ENCODE assay signal across 21 mouse cellular contexts in the genomic region with DNA sequence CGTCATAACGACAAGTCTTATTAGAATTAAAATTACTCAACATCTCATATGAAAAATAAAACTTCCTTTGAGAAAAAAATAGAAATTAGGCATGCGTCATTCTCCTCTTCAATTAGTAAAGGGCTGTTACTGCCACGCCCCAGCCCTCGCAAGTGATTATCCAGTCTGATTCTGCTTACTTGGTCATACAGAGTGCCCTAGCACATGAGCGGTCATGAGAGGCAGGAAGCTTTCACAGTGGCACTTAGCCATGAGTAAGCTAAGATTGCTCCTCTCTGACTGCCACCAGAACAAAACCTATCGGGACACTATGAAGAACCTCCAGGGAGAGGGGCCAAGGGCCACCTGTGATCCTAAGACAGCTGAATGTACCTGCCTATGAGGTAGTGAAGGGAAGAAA.
DNase-seq lines count a peak whose midpoint lies in the region; ATAC-seq and TF ChIP-seq lines count a peak whose summit lies in the region.
"Had no signal": no experiment of that assay in that cellular context is flagged by ENCODE, and none has a peak within 500 bp of the region (broad histone marks: within the 10 kb centered on the region; RNA-seq: fewer than 3 reads in every experiment).

No protein-coding gene starts in this region.

- no peak overlapping the region for H3K4me3 ChIP-seq in lung, postnatal 0 days (ENCODE audit: low read depth, low read length)
- H3K4me3 ChIP-seq: hindbrain, embryonic 10.5 days; hindbrain, embryonic 13.5 days had no signal

- H3K36me3 ChIP-seq in lung, postnatal 0 days (ENCODE audit: insufficient read depth, low read length): no peaks in the 10 kb centered on the region

- H3K4me1 ChIP-seq in lung, postnatal 0 days (ENCODE audit: insufficient read depth, low read depth, low read length): peaks cover 20% of the 10 kb centered on the region; the same call in 1 of the 2 replicates

- TF ChIP-seq CTCF in lung, postnatal 0 days (IDR thresholded peaks at IDR 0.05): no peak

- no peaks in the 10 kb centered on the region for H3K9me3 ChIP-seq in lung, postnatal 0 days (ENCODE audit: low read length)
- H3K9me3 ChIP-seq: hindbrain, embryonic 10.5 days had no signal

- TF ChIP-seq EP300 in lung, postnatal 0 days (IDR thresholded peaks at IDR 0.05): no peak; the same call in 1 of the 2 replicates

- no peaks in the 10 kb centered on the region for H3K27me3 ChIP-seq in lung, postnatal 0 days (replicated peaks; ENCODE audit: insufficient read depth, low read length)
- H3K27me3 ChIP-seq: hindbrain, embryonic 13.5 days had no signal

- peak overlapping the region; percentile 93 for H3K27ac ChIP-seq in lung, postnatal 0 days (ENCODE audit: low read length)
- H3K27ac ChIP-seq: hindbrain, embryonic 10.5 days; hindbrain, embryonic 13.5 days had no signal

- H3K9ac ChIP-seq in lung, postnatal 0 days (replicated peaks; ENCODE audit: low read depth): no peak overlapping the region
- H3K9ac ChIP-seq: forebrain, postnatal 0 days; hindbrain, embryonic 13.5 days had no signal

- 48% methylated on average over 7 of the region's 7 CpGs for WGBS in lung, postnatal 0 days

- peak; percentile 85 for ATAC-seq in lung, postnatal 0 days
- ATAC-seq in erythroblast, adult 5-6 weeks (replicated peaks; ENCODE audit: low FRiP score, poor library complexity, severe bottlenecking): no peak
- ATAC-seq: activated CD4-positive, CD25-positive, alpha-beta regulatory T cell, adult 4 months; forebrain, embryonic 14.5 days; forebrain, postnatal 0 days; hindbrain, embryonic 16.5 days had no signal

- no peak overlapping the region for H3K4me2 ChIP-seq in lung, postnatal 0 days (replicated peaks; ENCODE audit: low read depth, low read length)
- H3K4me2 ChIP-seq: heart, embryonic 11.5 days; hindbrain, embryonic 13.5 days had no signal

- DNase-seq in adrenal gland, adult (ENCODE audit: inconsistent age in 2 of 2, low spot score in 1 of 2): peak; percentile 3 to 16
- no peak for DNase-seq in adrenal gland, postnatal 36 days
- peak; percentile 58 to 80 for DNase-seq in lung, adult 18-20 months
- no peak for DNase-seq in lung, postnatal 14 days
- DNase-seq in lung, postnatal 0 days (ENCODE audit: low spot score): peak; percentile 87
- DNase-seq in lung, postnatal 36 days: peak; percentile 79
- DNase-seq in neural tube, embryonic 10.5 days (ENCODE audit: extremely low spot score, low spot score): no peak
- DNase-seq: adrenal gland, postnatal 10 days; cerebellum, adult 11-12 months; cerebellum, adult 8-10 months; cerebellum, postnatal 14 days; forebrain, postnatal 0 days; gastrocnemius, postnatal 10 days; gastrocnemius, postnatal 36 days had no signal

Comparison
In these comparisons a context has a peak if more than half of its experiments do, and no peak if none do; other contexts are left out.
1. DNase-seq: peak in adrenal gland, adult (2 of 2), lung, adult 18-20 months (2 of 2), lung, postnatal 0 days (single experiment) and lung, postnatal 36 days (single experiment); none in adrenal gland, postnatal 36 days (0 of 2), lung, postnatal 14 days (single experiment) and neural tube, embryonic 10.5 days (single experiment).